Mouse (Mus musculus) neural tube, embryonic 14.5 days (tissue): Measurements from ENCODE around the gene Taf9b. TPM values are rescaled to one million over a fixed set of nuclear protein-coding genes. Genes with fewer than 3 reads are reported as not detected.

Experiments
- ATAC-seq: fragments of 200-750 bp; cut with Nextera tagmentation; 2 replicates; pipeline ENCODE4 v1.8.0; 2017; ENCODE audit warnings: low read depth, mild to moderate bottlenecking, moderate TSS enrichment, moderate library complexity
- H3K27ac ChIP-seq: fragments of 300-500 bp; sonication (generic); 2 replicates; pipeline ENCODE4 v1.5.1; 2014; ENCODE audit warnings: low read depth, mild to moderate bottlenecking, control low read depth, low read length, moderate library complexity, mixed read lengths
- H3K27me3 ChIP-seq: fragments of 300-500 bp; sonication (generic); 2 replicates; pipeline ENCODE4 v1.6.1; 2014; ENCODE audit warnings: low read length; ENCODE audit not compliant: control insufficient read depth, insufficient read depth
- H3K36me3 ChIP-seq: fragments of 300-500 bp; sonication (generic); 2 replicates; pipeline ENCODE4 v1.6.1; 2014; ENCODE audit warnings: low read length, mixed read lengths; ENCODE audit not compliant: control insufficient read depth, insufficient read depth
- H3K4me1 ChIP-seq: fragments of 300-500 bp; sonication (generic); 2 replicates; pipeline ENCODE4 v1.6.1; 2014; ENCODE audit warnings: low read length; ENCODE audit not compliant: control insufficient read depth, insufficient read depth
- H3K4me2 ChIP-seq: fragments of 300-500 bp; sonication (generic); 2 replicates; pipeline ENCODE4 v1.6.1; 2014; ENCODE audit warnings: mild to moderate bottlenecking, low read depth, low read length, control low read depth
- H3K4me3 ChIP-seq: fragments of 300-500 bp; sonication (generic); 2 replicates; pipeline ENCODE4 v1.5.1; 2014; ENCODE audit warnings: low read depth, low read length, control low read depth, mixed read lengths
- H3K9ac ChIP-seq: fragments of 300-500 bp; sonication (generic); replicated peaks from 2 replicates; pipeline ENCODE4 v1.6.1; 2014; ENCODE audit warnings: low read depth, mild to moderate bottlenecking, control low read depth, low read length, mixed read lengths
- H3K9me3 ChIP-seq: fragments of 300-500 bp; sonication (generic); 2 replicates; pipeline ENCODE4 v1.6.1; 2016; ENCODE audit warnings: low read length; ENCODE audit not compliant: control insufficient read depth
- WGBS: fragments of 180-500 bp; shearing (Covaris S2); extraction: QIAGEN DNeasy Blood & Tissue Kit; methylation state at CpG from one replicate; pipeline ENCODE4 v1.1.7; 2014; 5-methylcytosine and 5-hydroxymethylcytosine counted together
- polyA plus RNA-seq: library from polyadenylated mRNA; unstranded; fragments of >200 nt; fragmentation: Nextera tagmentation; extraction: Ambion mirVana; gene quantifications from 2 replicates; pipeline ENCODE4 v1.2.1, GENCODE M21; 2014

Taf9b gene
- polyA plus RNA-seq, 1 experiment from 2014 or later, result 24.7 TPM

DNA sequence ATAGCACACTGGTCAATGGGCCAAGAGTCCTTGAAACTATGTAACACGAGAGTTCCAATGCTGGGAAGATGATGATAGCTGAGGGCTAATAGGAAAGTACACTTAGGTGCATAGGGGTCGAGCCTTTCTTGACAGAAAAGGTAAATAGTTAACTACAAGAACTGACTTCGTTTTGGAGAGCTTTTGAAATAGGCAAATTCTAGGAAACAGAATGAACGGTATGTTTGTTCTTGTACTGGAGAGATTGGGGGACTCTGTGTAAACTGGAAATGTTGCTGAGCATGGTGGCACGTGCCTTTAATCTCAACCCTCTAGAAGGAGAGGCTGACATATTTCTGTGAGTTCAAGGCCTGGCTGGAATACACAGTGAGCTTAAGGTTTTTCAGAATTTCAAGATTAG lies 56.4 kb downstream of the Taf9b start:
- 75% methylated on average over 5 of the region's 5 CpGs for WGBS
- ATAC-seq, result no peak
- no peak overlapping the region for H3K27ac ChIP-seq

DNA sequence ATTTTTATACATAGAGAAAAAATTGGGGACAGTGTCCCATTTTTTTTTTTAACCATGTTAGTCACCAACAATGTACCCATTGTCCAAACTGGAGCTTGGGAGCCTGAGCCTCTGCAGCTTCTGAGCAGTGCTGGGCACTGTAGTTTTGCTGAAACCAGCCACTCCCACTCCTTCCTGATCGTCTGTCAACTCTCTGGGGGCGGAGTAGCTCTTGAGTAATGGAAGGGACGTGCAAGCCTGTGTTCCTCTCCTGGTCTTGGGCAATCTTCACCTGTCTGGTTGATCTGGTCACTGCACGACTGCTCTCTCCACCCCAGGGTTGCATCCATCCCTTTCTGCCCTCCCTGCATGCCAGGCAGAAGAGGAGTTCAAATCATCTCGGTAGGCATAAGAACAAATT lies 57.0 kb downstream of the Taf9b start:
- no peak for ATAC-seq
- no peak overlapping the region for H3K4me3 ChIP-seq
- 57% methylated on average over 5 of the region's 5 CpGs for WGBS

More for the DNA sequence above, 56.4 kb downstream of the Taf9b start:
- no peaks in the 10 kb centered on the region for H3K36me3 ChIP-seq
- no peak overlapping the region for H3K4me3 ChIP-seq
- H3K9me3 ChIP-seq, result no peaks in the 10 kb centered on the region
- H3K4me2 ChIP-seq, result no peak overlapping the region
- H3K9ac ChIP-seq, result no peak overlapping the region
- no peaks in the 10 kb centered on the region for H3K4me1 ChIP-seq
- H3K27me3 ChIP-seq, result no peaks in the 10 kb centered on the region

More for the DNA sequence above, 57.0 kb downstream of the Taf9b start:
- Histone ChIP-seq H3K9ac (no peak overlapping the region), H3K27me3 (no peaks in the 10 kb centered on the region), H3K27ac (no peak overlapping the region), H3K4me2 (no peak overlapping the region), H3K9me3 (no peaks in the 10 kb centered on the region), H3K4me1 (no peaks in the 10 kb centered on the region), H3K36me3 (no peaks in the 10 kb centered on the region)

Other genes with a start within 250 kb of the Taf9b start
- gene Magt1, start 209.3 kb downstream of the Taf9b start, polyA plus RNA-seq, result 17.1 and 27.3 TPM in 2 replicates
- gene Cox7b, start 205.5 kb downstream of the Taf9b start, polyA plus RNA-seq, result 426 and 493 TPM in 2 replicates
- 12.3 and 19.9 TPM in 2 replicates for gene Atp7a, start 193.9 kb downstream of the Taf9b start, polyA plus RNA-seq
- 0.08 and 0.18 TPM in 2 replicates for gene Tlr13, start 78.0 kb downstream of the Taf9b start, polyA plus RNA-seq
- gene Pgk1, start 34.1 kb downstream of the Taf9b start, polyA plus RNA-seq, result 266 and 275 TPM in 2 replicates
- gene Fnd3c2, start 34.2 kb upstream of the Taf9b start, polyA plus RNA-seq, result not detected in 2 replicates